Mouse (Mus musculus): ENCODE measurements at regions not wholly inside any gene's neighbourhood (a gene's known extent, or its start where the extent isn't known, plus 50 kb on each side); places are given as distances from the start of the nearest gene placed in this dataset.

- TF ChIP-seq EP300 (optimal IDR thresholded peaks at IDR 0.05) (no peak), CTCF (IDR thresholded peaks at IDR 0.05; ENCODE audit: low read depth) (no peak)
Measured at GRCm38 (mm10) chr4:131177889-131178288, 233.7 kb downstream of the Matn1 start.
